Mouse (Mus musculus) heart, postnatal 0 days (tissue): Measurements from ENCODE around the gene Scrn3. TPM values are rescaled to one million over a fixed set of nuclear protein-coding genes. Genes with fewer than 3 reads are reported as not detected.

Source experiments
- ATAC-seq: fragments of 200-750 bp; cut with Nextera tagmentation; 2 replicates; pipeline ENCODE4 v1.8.0; 2017; ENCODE audit warnings: low read depth, moderate number of reproducible peaks, moderate library complexity; ENCODE audit not compliant: insufficient read depth
- DNase-seq: peaks from one replicate; pipeline ENCODE4 v3.0.0-alpha.2; 2016; ENCODE audit warnings: low spot score
- H3K27ac ChIP-seq: fragments of 300-500 bp; sonication (generic); 2 replicates; pipeline ENCODE4 v1.5.1; 2014; ENCODE audit warnings: low read depth, mild to moderate bottlenecking
- H3K27me3 ChIP-seq: fragments of 300-500 bp; sonication (generic); 2 replicates; pipeline ENCODE4 v1.6.1; 2014; ENCODE audit warnings: low read length, mixed read lengths; ENCODE audit not compliant: control insufficient read depth, insufficient read depth
- H3K36me3 ChIP-seq: fragments of 300-500 bp; sonication (generic); replicated peaks from 2 replicates; pipeline ENCODE4 v1.6.1; 2014; ENCODE audit warnings: low read length, mixed read lengths; ENCODE audit not compliant: control insufficient read depth, insufficient read depth
- H3K4me1 ChIP-seq: fragments of 300-500 bp; sonication (generic); 2 replicates; pipeline ENCODE4 v1.6.1; 2014; ENCODE audit warnings: antibody characterized with exemption; ENCODE audit not compliant: control insufficient read depth, insufficient read depth
- H3K4me2 ChIP-seq: fragments of 300-500 bp; sonication (generic); 2 replicates; pipeline ENCODE4 v1.6.1; 2014; ENCODE audit warnings: low read depth, mild to moderate bottlenecking, low read length, moderate library complexity
- H3K4me3 ChIP-seq: fragments of 300-500 bp; sonication (generic); 2 replicates; pipeline ENCODE4 v1.5.1; 2014; ENCODE audit warnings: low read depth, low read length
- H3K9ac ChIP-seq: fragments of 300-500 bp; sonication (generic); replicated peaks from 2 replicates; pipeline ENCODE4 v1.6.1; 2014; ENCODE audit warnings: low read depth, low read length, mixed read lengths
- H3K9me3 ChIP-seq: fragments of 300-500 bp; sonication (generic); replicated peaks from 2 replicates; pipeline ENCODE4 v1.6.1; 2016; ENCODE audit warnings: low read length; ENCODE audit not compliant: control insufficient read depth
- CTCF ChIP-seq: IDR thresholded peaks from 2 replicates; pipeline ENCODE4 v1.5.1; 2016; ENCODE audit warnings: antibody characterized with exemption, control low read depth, low read depth
- EP300 ChIP-seq: IDR thresholded peaks from 2 replicates; pipeline ENCODE4 v1.6.1; 2016; ENCODE audit warnings: antibody characterized with exemption, low read depth
- WGBS: fragments of 180-500 bp; shearing (Covaris S2); extraction: QIAGEN DNeasy Blood & Tissue Kit; methylation state at CpG from one replicate; pipeline ENCODE4 v1.1.7; 2014; 5-methylcytosine and 5-hydroxymethylcytosine counted together
- polyA plus RNA-seq: library from polyadenylated mRNA; unstranded; fragments of >200 nt; fragmentation: Nextera tagmentation; extraction: Ambion mirVana; gene quantifications from 2 replicates; pipeline ENCODE4 v1.2.1, GENCODE M21; 2015
- total RNA-seq: library from RNA; depleted of rRNA; stranded (reverse); fragments of >200 nt; gene quantifications from 2 replicates; pipeline ENCODE4 v1.2.3, GENCODE M21; 2014; ENCODE audit warnings: low replicate concordance; rRNA removed

Gene Scrn3
- total and polyA plus RNA-seq, 2 experiments from 2014 or later: 13.8 to 16.3 TPM

- DNase-seq: no peak
- Histone ChIP-seq H3K4me2 (peak overlapping the region; percentile 93), H3K4me1 (peaks cover 8% of the 10 kb centered on the region; the same call in 1 of the 2 replicates), H3K36me3 (no peaks in the 10 kb centered on the region), H3K27ac (peak overlapping the region; percentile 64; the same call in 1 of the 2 replicates), H3K4me3 (peak overlapping the region; percentile 62), H3K9me3 (no peaks in the 10 kb centered on the region), H3K9ac (no peak overlapping the region), H3K27me3 (no peaks in the 10 kb centered on the region)
- ATAC-seq: no peak
- 68% methylated on average over 4 of the region's 4 CpGs for WGBS
- TF ChIP-seq CTCF (no peak), EP300 (no peak)
These were observed 72.8 kb downstream of the Scrn3 start for GRCm38 (mm10) chr2:73385172-73385571.

- H3K9ac ChIP-seq: peak overlapping the region; percentile 48; the same call in 1 of the 2 replicates
- peaks cover 8% of the 10 kb centered on the region; the same call in 1 of the 2 replicates for H3K4me1 ChIP-seq
- TF ChIP-seq EP300 (no peak), CTCF (no peak)
- 2% methylated on average over 29 of the region's 29 CpGs for WGBS
- H3K27ac ChIP-seq: peak overlapping the region; percentile 64
- no peaks in the 10 kb centered on the region for H3K36me3 ChIP-seq
- H3K4me3 ChIP-seq: peak overlapping the region; percentile 62
- H3K27me3 ChIP-seq: no peaks in the 10 kb centered on the region
- no peak for DNase-seq
- H3K9me3 ChIP-seq: no peaks in the 10 kb centered on the region
- ATAC-seq: peak; percentile 19
- H3K4me2 ChIP-seq: peak overlapping the region; percentile 93
These were observed 73.4 kb downstream of the Scrn3 start for GRCm38 (mm10) chr2:73385641-73386355.

DNA sequence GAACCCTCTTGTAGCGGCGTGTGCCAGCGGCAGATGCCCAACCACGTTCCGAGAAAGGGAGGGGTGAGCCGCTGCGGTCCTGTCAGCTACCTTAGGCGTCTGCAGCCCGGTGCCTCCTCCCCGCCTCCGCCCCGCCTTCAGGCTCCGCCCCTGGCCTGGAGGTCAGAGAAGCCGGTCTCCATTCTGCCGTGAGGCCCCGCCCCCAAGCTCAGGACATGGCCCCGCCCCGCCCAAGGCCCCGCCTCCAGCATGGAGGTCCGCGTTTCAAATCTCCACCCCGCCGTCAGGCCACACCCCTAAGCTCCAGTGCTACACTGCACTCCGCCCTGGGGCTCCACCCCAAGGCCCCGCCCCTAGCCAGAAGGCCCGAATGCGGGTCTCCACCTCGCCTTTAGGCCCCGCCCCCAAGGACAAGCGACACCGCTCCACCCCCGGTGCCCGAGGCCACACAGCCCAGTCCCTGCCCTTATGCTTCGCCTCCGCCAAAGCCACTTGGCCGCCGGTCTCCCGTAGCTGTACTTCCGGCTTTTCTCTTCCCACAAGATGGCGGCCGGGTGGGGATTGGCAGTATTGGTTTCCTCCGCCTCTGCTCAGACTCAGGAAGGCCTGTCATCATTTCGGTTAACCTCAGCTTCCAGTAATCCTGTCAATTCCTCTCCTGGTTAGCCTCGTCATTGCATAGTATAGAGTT, 74.1 kb downstream of the Scrn3 start, which contains the start of gene Gpr155:
TSS of gene Gpr155 (minus strand) at position 217 of the 691 bp plus-strand sequence.
- peak; percentile 98 for ATAC-seq
- H3K4me1 ChIP-seq: peaks cover 8% of the 10 kb centered on the region; the same call in 1 of the 2 replicates
- no peaks in the 10 kb centered on the region for H3K36me3 ChIP-seq
- no peaks in the 10 kb centered on the region for H3K9me3 ChIP-seq
- DNase-seq: peak; percentile 99
- peak within 1 kb of the TSS; percentile 62 for H3K4me3 ChIP-seq
- WGBS: under 1% methylated on average over 41 of the region's 44 CpGs
- peak within 1 kb of the TSS; percentile 81 for H3K27ac ChIP-seq
- no peaks in the 10 kb centered on the region for H3K27me3 ChIP-seq
- no peak for TF ChIP-seq EP300
- peak within 1 kb of the TSS; percentile 93 for H3K4me2 ChIP-seq
- peak within 1 kb of the TSS; percentile 48 for H3K9ac ChIP-seq

Other genes with a start within 250 kb of the Scrn3 start
- 33.3 and 34.6 TPM in 2 replicates for gene Ola1, start 93.7 kb upstream of the Scrn3 start, total RNA-seq
- 66.2 and 67.0 TPM in 2 replicates for gene Ola1, start 93.7 kb upstream of the Scrn3 start, polyA plus RNA-seq
- not detected in 2 replicates for gene Sp9, start 40.7 kb upstream of the Scrn3 start, total RNA-seq
- not detected in 2 replicates for gene Sp9, start 40.7 kb upstream of the Scrn3 start, polyA plus RNA-seq
- gene Cir1, start 100 bp downstream of the Scrn3 start, total RNA-seq: 0.08 and 3.9 TPM in 2 replicates
- 20.0 and 24.3 TPM in 2 replicates for gene Cir1, start 100 bp downstream of the Scrn3 start, polyA plus RNA-seq
- 11.3 and 19.0 TPM in 2 replicates for gene Gpr155, start 74.0 kb downstream of the Scrn3 start, total RNA-seq
- gene Gpr155, start 74.0 kb downstream of the Scrn3 start, polyA plus RNA-seq: 6.8 and 8.5 TPM in 2 replicates
- 1.7 and 20.3 TPM in 2 replicates for gene Wipf1, start 217.1 kb downstream of the Scrn3 start, total RNA-seq
- gene Wipf1, start 217.1 kb downstream of the Scrn3 start, polyA plus RNA-seq: 2.9 and 3.1 TPM in 2 replicates